Mouse (Mus musculus) neural tube, embryonic 14.5 days (tissue): ENCODE measurements around the gene Leap2. TPM values are rescaled to one million over a fixed set of nuclear protein-coding genes. Genes with fewer than 3 reads are reported as not detected.
"Not testable (repeated sequence)": the region's sequence is repeated elsewhere in the genome, so short reads cannot be mapped to it uniquely, and the experiment has no call there.

ENCODE experiments used
- ATAC-seq: fragments of 200-750 bp; cut with Nextera tagmentation; 2 replicates; pipeline ENCODE4 v1.8.0; 2017; ENCODE audit warnings: low read depth, mild to moderate bottlenecking, moderate TSS enrichment, moderate library complexity
- H3K27ac ChIP-seq: fragments of 300-500 bp; sonication (generic); 2 replicates; pipeline ENCODE4 v1.5.1; 2014; ENCODE audit warnings: low read depth, mild to moderate bottlenecking, control low read depth, low read length, moderate library complexity, mixed read lengths
- H3K27me3 ChIP-seq: fragments of 300-500 bp; sonication (generic); 2 replicates; pipeline ENCODE4 v1.6.1; 2014; ENCODE audit warnings: low read length; ENCODE audit not compliant: control insufficient read depth, insufficient read depth
- H3K36me3 ChIP-seq: fragments of 300-500 bp; sonication (generic); 2 replicates; pipeline ENCODE4 v1.6.1; 2014; ENCODE audit warnings: low read length, mixed read lengths; ENCODE audit not compliant: control insufficient read depth, insufficient read depth
- H3K4me1 ChIP-seq: fragments of 300-500 bp; sonication (generic); 2 replicates; pipeline ENCODE4 v1.6.1; 2014; ENCODE audit warnings: low read length; ENCODE audit not compliant: control insufficient read depth, insufficient read depth
- H3K4me2 ChIP-seq: fragments of 300-500 bp; sonication (generic); 2 replicates; pipeline ENCODE4 v1.6.1; 2014; ENCODE audit warnings: mild to moderate bottlenecking, low read depth, low read length, control low read depth
- H3K4me3 ChIP-seq: fragments of 300-500 bp; sonication (generic); 2 replicates; pipeline ENCODE4 v1.5.1; 2014; ENCODE audit warnings: low read depth, low read length, control low read depth, mixed read lengths
- H3K9ac ChIP-seq: fragments of 300-500 bp; sonication (generic); replicated peaks from 2 replicates; pipeline ENCODE4 v1.6.1; 2014; ENCODE audit warnings: low read depth, mild to moderate bottlenecking, control low read depth, low read length, mixed read lengths
- H3K9me3 ChIP-seq: fragments of 300-500 bp; sonication (generic); 2 replicates; pipeline ENCODE4 v1.6.1; 2016; ENCODE audit warnings: low read length; ENCODE audit not compliant: control insufficient read depth
- WGBS: fragments of 180-500 bp; shearing (Covaris S2); extraction: QIAGEN DNeasy Blood & Tissue Kit; methylation state at CpG from one replicate; pipeline ENCODE4 v1.1.7; 2014; 5-methylcytosine and 5-hydroxymethylcytosine counted together
- polyA plus RNA-seq: library from polyadenylated mRNA; unstranded; fragments of >200 nt; fragmentation: Nextera tagmentation; extraction: Ambion mirVana; gene quantifications from 2 replicates; pipeline ENCODE4 v1.2.1, GENCODE M21; 2014

The Leap2 gene
- polyA plus RNA-seq, 1 experiment from 2014 or later, result not detected

DNA sequence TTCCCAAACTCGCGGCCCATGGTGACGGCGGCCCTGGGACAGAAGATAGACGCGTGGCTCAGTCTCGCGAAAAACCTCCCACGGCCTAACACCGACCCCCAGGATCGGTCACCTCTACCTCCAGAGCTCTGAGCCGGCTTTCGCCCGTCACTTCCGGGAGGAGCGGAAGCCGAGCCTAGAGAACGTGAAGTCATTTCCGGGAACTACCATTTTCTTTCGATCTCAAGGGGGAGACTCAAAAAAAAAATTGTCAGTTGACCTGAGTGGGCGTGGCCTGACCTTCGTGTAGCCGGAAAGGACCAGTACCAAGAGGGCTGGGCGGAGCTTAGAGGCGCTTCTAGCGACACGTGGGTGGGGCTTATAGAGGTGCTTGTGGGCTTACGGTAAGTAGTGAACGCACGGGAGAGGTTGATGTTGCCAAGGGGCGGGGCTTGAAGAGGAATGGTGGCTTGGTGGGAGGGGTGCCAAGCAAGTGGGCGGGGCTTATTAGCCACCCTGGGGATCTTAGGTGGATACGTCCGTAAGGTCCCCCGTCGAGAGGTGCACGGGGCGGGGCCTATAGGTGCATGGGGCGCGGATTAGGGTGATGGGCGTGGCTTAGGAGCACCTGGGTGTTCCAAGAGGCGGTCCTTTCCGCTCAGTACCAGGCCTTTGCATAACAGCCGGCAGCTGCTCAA is 7.8 kb upstream of the Leap2 start, which contains the start of the genes Uqcrq and Gdf9:
Gene Uqcrq, minus strand, starts transcription at position 162 of the 677 bp plus-strand sequence.
Gene Gdf9, plus strand, starts transcription at position 354 of the 677 bp plus-strand sequence.
- Histone ChIP-seq H3K9ac (peak within 1 kb of the TSS; percentile 82), H3K9me3 (no peaks in the 10 kb centered on the region), H3K4me2 (peak within 1 kb of the TSS; percentile 83), H3K36me3 (0 out of 2 replicates have a peak, but pooled peaks cover 7% of the 10 kb centered on the region), H3K4me3 (peak within 1 kb of the TSS; percentile 91), H3K27me3 (no peaks in the 10 kb centered on the region), H3K27ac (peak within 1 kb of the TSS; percentile 88), H3K4me1 (peaks cover 6% of the 10 kb centered on the region; the same call in 1 of the 2 replicates)
- peak; percentile 96 for ATAC-seq
- WGBS, result under 1% methylated on average over 44 of the region's 44 CpGs

DNA sequence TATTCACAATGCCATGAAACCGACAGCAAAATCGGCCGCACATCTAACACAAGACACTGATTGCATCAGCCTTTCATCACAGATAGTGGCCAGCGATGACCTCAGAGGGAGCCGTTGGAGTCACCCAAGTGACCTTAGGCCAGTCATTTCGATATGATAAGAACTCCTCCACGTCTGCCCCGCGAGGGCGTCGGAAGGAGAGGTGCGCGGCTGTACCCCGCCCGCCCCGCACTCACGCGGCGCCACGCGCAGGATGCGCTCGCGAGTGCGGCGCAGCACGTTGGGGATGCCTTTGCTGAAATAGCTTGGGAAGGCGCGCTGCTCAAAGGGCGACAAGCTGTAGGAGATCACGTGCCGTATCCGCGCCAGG is 7.3 kb upstream of the Leap2 start:
- peaks cover 6% of the 10 kb centered on the region; the same call in 1 of the 2 replicates for H3K4me1 ChIP-seq
- H3K27me3 ChIP-seq, result no peaks in the 10 kb centered on the region
- no peaks in the 10 kb centered on the region for H3K9me3 ChIP-seq
- 0 out of 2 replicates have a peak, but pooled peaks cover 7% of the 10 kb centered on the region for H3K36me3 ChIP-seq
- peak; percentile 60 for ATAC-seq
- H3K4me3 ChIP-seq, result peak overlapping the region; percentile 91
- peak overlapping the region; percentile 88 for H3K27ac ChIP-seq
- peak overlapping the region; percentile 82 for H3K9ac ChIP-seq
- WGBS, result under 1% methylated on average over 34 of the region's 34 CpGs
- H3K4me2 ChIP-seq, result peak overlapping the region; percentile 83

DNA sequence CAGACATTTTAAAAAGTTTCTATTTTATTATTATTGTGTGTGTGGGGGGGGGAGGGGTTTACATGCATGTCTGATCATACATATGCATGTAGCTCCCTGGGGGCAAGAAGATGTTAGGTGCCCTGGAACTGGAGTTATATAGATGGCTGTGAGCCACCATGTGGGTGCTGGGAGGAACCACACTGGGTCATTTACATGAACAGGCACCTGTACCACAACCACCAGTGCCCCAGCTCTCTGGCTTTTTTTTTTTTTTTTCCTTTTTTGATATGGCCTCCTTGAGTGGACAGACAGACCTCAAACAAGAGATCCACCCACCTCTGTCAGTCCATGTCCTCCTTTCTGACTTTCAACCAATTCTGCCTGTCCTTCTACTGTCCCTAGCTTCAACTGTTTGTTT is 6.2 kb upstream of the Leap2 start:
- no peaks in the 10 kb centered on the region for H3K27me3 ChIP-seq
- H3K9me3 ChIP-seq, result no peaks in the 10 kb centered on the region
- H3K36me3 ChIP-seq, result 0 out of 2 replicates have a peak, but pooled peaks cover 7% of the 10 kb centered on the region
- no peak for ATAC-seq
- no peak overlapping the region for H3K4me3 ChIP-seq
- no peak overlapping the region for H3K27ac ChIP-seq
- peaks cover 6% of the 10 kb centered on the region; the same call in 1 of the 2 replicates for H3K4me1 ChIP-seq
- no peak overlapping the region for H3K9ac ChIP-seq
- no peak overlapping the region for H3K4me2 ChIP-seq

DNA sequence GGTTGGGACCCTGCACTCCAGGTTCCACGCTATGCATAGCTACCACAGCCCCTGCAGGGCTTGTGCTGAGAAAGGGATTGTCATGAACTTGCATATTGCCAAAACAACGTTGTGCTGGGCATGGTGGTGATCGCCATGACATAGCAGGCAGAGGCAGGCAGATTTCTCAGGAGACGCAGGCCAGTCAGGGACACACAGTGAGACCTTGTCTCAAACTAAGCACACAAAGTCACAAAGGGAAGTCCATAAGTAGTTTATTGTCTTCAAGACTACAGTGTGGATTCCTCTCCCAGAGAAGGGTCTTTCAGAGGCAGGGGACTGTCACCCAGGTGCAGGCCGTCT is 5.7 kb upstream of the Leap2 start:
- H3K9me3 ChIP-seq, result no peaks in the 10 kb centered on the region
- H3K4me2 ChIP-seq, result no peak overlapping the region
- no peak overlapping the region for H3K9ac ChIP-seq
- no peak overlapping the region for H3K27ac ChIP-seq
- H3K27me3 ChIP-seq, result no peaks in the 10 kb centered on the region
- H3K36me3 ChIP-seq, result 0 out of 2 replicates have a peak, but pooled peaks cover 7% of the 10 kb centered on the region
- no peak for ATAC-seq
- WGBS, result 98% methylated on average over 5 of the region's 5 CpGs
- peaks cover 6% of the 10 kb centered on the region; the same call in 1 of the 2 replicates for H3K4me1 ChIP-seq
- H3K4me3 ChIP-seq, result no peak overlapping the region

DNA sequence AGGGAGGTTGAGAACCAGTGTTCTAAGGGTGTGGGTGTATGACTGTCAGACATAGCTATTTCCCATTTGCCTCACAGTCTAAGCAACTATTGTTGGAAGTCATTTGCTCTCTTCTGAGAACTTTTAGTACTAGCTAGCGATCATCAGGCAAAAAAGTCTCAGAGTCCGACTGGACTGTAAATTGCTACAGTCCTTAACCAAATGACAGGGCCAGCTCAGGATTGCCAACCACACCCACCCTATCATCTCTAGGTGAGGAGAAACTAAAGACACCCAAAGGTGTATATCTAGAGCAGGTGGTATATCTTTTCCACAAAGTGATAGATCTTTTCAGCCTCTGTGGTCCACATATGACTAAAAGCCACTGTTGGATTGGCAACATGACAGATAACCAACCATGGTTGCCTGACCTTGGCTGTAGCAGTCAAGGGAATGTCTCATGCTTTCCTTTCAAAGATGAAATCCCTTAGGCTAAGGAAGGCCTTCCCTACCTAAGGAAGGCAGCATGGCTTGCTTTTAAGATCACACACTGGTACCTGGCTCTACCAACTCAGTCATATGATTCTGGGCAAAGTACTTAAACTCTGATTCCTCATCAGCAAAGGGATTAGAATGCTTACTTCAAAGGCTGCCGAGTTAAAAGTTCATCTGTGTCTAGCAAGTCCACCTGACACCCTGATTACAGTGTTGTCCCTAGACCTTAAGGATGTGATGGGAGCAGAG is 5.2 kb upstream of the Leap2 start:
- 89% methylated on average over 3 of the region's 3 CpGs for WGBS
- Histone ChIP-seq H3K4me3 (no peak overlapping the region), H3K27me3 (no peaks in the 10 kb centered on the region), H3K36me3 (0 out of 2 replicates have a peak, but pooled peaks cover 7% of the 10 kb centered on the region), H3K9ac (no peak overlapping the region), H3K4me1 (peaks cover 6% of the 10 kb centered on the region; the same call in 1 of the 2 replicates), H3K9me3 (no peaks in the 10 kb centered on the region), H3K27ac (no peak overlapping the region), H3K4me2 (no peak overlapping the region)
- ATAC-seq, result no peak

DNA sequence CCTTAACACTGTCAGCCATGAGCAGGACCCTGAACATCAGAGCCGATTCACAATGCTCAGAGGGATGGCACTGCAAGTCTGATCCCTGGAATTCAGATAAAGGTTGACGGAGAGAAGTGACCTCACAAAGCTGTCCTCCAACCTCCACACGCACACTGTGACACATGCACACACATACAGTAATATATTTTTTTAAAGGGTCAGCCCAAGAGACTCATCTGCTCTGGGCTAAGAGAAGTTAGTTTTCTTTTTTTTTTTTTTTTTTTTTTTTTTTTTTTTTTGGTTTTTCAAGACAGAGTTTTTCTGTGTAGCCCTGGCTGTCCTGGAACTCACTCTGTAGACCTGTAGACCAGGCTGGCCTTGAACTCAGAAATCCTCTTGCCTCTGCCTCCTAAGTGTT is 3.9 kb upstream of the Leap2 start:
- not testable (repeated sequence) for H3K4me3 ChIP-seq, H3K9ac ChIP-seq, H3K36me3 ChIP-seq, H3K4me2 ChIP-seq, H3K27ac ChIP-seq, ATAC-seq, H3K4me1 ChIP-seq, H3K9me3 ChIP-seq, H3K27me3 ChIP-seq
- WGBS, result 93% methylated on average over 3 of the region's 3 CpGs

DNA sequence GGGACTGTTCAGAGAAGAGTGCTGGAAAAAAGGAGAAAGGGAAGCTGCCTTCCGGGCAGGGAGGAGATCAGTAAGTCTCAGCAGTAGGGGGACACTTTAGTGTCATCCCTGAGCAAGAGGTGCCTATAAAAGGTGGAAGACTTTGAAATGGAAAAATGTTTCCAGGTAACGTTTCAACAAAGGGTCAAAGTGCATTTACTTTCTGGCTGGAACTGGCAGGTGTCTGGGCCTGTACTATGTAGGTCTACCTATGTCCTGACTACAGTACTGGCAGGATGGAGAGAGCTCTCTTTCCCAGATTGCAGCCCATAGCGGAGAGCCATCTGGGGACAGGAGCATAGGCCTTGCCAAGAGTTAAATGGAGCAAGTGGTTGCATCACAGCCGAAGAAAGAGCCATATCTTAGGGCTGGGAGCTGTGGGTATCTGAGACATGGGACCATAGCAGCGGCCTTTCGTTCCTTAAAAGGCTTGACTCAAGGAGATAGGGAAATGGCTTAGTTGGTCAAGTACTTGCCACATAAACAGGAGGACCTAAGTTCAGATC is 2.8 kb upstream of the Leap2 start:
- Histone ChIP-seq H3K4me2 (no peak overlapping the region), H3K9ac (no peak overlapping the region), H3K36me3 (0 out of 2 replicates have a peak, but pooled peaks cover 7% of the 10 kb centered on the region), H3K4me3 (no peak overlapping the region), H3K27ac (no peak overlapping the region), H3K9me3 (no peaks in the 10 kb centered on the region), H3K27me3 (no peaks in the 10 kb centered on the region), H3K4me1 (peaks cover 6% of the 10 kb centered on the region; the same call in 1 of the 2 replicates)
- no peak for ATAC-seq
- 86% methylated on average over 6 of the region's 6 CpGs for WGBS

DNA sequence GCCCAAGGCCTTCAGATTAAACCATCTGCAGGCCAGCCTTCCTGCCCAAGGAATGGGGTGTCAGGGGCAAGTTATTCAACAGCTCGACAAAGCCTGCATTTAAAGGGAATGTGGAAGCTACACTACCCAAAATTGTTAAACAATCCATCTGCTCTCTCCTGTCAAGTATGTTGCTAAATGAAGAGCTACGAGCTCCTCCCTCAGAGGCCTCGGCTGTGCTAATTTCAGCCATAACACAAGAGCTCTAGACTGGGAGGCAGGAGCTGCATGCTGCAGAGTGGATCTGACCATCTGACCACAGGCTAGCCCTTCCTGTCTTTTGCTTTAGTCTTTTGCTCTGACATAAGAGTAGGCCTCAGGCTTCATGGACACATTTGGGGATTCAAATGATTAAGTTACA is 2.3 kb upstream of the Leap2 start:
- Histone ChIP-seq H3K9me3 (no peaks in the 10 kb centered on the region), H3K4me1 (peaks cover 6% of the 10 kb centered on the region; the same call in 1 of the 2 replicates), H3K27me3 (no peaks in the 10 kb centered on the region), H3K9ac (no peak overlapping the region), H3K4me2 (no peak overlapping the region), H3K4me3 (no peak overlapping the region), H3K36me3 (peaks cover 10% of the 10 kb centered on the region; the same call in 1 of the 2 replicates), H3K27ac (no peak overlapping the region)
- WGBS, result 71% methylated on average over 3 of the region's 3 CpGs
- ATAC-seq, result no peak

DNA sequence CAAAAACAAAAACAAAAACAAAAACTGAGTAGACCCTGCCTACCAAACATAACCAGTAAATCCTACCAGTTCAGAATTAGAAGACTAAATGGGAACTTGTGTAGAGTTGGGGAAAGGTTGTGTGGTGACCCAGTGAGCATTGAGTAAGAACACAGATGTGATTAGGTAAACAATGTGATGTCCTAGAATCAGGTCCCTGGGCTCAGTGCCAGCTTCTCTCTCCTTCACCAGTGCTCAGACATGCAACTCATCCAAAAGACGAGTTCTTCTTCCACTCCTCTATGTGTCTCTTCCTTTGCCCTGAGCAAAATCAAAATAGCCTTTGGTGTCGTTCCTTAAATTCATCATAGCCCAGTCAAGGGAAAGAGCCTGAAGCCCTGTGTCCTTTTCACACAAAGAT is 1.9 kb upstream of the Leap2 start:
- H3K27ac ChIP-seq, result no peak overlapping the region
- H3K4me1 ChIP-seq, result peaks cover 5% of the 10 kb centered on the region; the same call in 1 of the 2 replicates
- no peaks in the 10 kb centered on the region for H3K27me3 ChIP-seq
- H3K36me3 ChIP-seq, result peaks cover 15% of the 10 kb centered on the region; the same call in 1 of the 2 replicates
- H3K4me2 ChIP-seq, result no peak overlapping the region
- H3K4me3 ChIP-seq, result no peak overlapping the region
- WGBS, result 80% methylated on average over 2 of the region's 2 CpGs
- H3K9ac ChIP-seq, result no peak overlapping the region
- no peaks in the 10 kb centered on the region for H3K9me3 ChIP-seq
- ATAC-seq, result no peak
